Mouse (Mus musculus) embryonic facial prominence, embryonic 15.5 days (tissue): ENCODE data around the gene Pou3f3. TPM values are rescaled to one million over a fixed set of nuclear protein-coding genes. Genes with fewer than 3 reads are reported as not detected.
A peak's percentile ranks its signal among the peaks of the same experiment; 100 is the strongest.

Source experiments
- ATAC-seq: fragments of 200-750 bp; cut with Nextera tagmentation; 2 replicates; pipeline ENCODE4 v1.8.0; 2017; ENCODE audit warnings: low read depth, moderate TSS enrichment; ENCODE audit not compliant: insufficient number of reproducible peaks, low FRiP score, low TSS enrichment
- H3K27ac ChIP-seq: fragments of 300-500 bp; sonication (generic); replicated peaks from 2 replicates; pipeline ENCODE4 v1.5.1; 2015; ENCODE audit warnings: mild to moderate bottlenecking, inconsistent platforms
- H3K27me3 ChIP-seq: fragments of 300-500 bp; sonication (generic); 2 replicates; pipeline ENCODE4 v1.6.1; 2015; ENCODE audit warnings: inconsistent platforms
- H3K36me3 ChIP-seq: fragments of 300-500 bp; sonication (generic); 2 replicates; pipeline ENCODE4 v1.6.1; 2015; ENCODE audit warnings: mild to moderate bottlenecking, inconsistent platforms
- H3K4me1 ChIP-seq: fragments of 300-500 bp; sonication (generic); 2 replicates; pipeline ENCODE4 v1.6.1; 2015; ENCODE audit warnings: inconsistent platforms
- H3K4me2 ChIP-seq: fragments of 300-500 bp; sonication (generic); replicated peaks from 2 replicates; pipeline ENCODE4 v1.6.1; 2015; ENCODE audit warnings: mild to moderate bottlenecking, inconsistent platforms
- H3K4me3 ChIP-seq: fragments of 300-500 bp; sonication (generic); replicated peaks from 2 replicates; pipeline ENCODE4 v1.5.1; 2015; ENCODE audit warnings: mild to moderate bottlenecking, inconsistent platforms
- H3K9ac ChIP-seq: fragments of 300-500 bp; sonication (generic); 2 replicates; pipeline ENCODE4 v1.6.1; 2015; ENCODE audit warnings: inconsistent platforms
- H3K9me3 ChIP-seq: fragments of 300-500 bp; sonication (generic); replicated peaks from 2 replicates; pipeline ENCODE4 v1.6.1; 2016; ENCODE audit warnings: inconsistent platforms
- WGBS: fragments of 180-500 bp; shearing (Covaris S2); methylation state at CpG from one replicate; pipeline ENCODE4 v1.1.7; 2015; 5-methylcytosine and 5-hydroxymethylcytosine counted together
- polyA plus RNA-seq: library from polyadenylated mRNA; unstranded; fragments of >200 nt; fragmentation: Nextera tagmentation; extraction: Ambion mirVana; gene quantifications from 2 replicates; pipeline ENCODE4 v1.2.1, GENCODE M21; 2015

Pou3f3 gene
- 3.9 and 4.4 TPM in 2 replicates for polyA plus RNA-seq

- peak; percentile 90 for ATAC-seq
- H3K36me3 ChIP-seq, result no peaks in the 10 kb centered on the region
- peak within 1 kb of the TSS; percentile 87 for H3K27ac ChIP-seq
- peaks cover 73% of the 10 kb centered on the region for H3K27me3 ChIP-seq
- peak within 1 kb of the TSS; percentile 68 for H3K4me2 ChIP-seq
- peak within 1 kb of the TSS; percentile 48; the same call in 1 of the 2 replicates for H3K9ac ChIP-seq
- H3K9me3 ChIP-seq, result no peaks in the 10 kb centered on the region
- WGBS, result under 1% methylated on average over 21 of the region's 21 CpGs
- peak within 1 kb of the TSS; percentile 52 for H3K4me3 ChIP-seq
- peaks cover 44% of the 10 kb centered on the region for H3K4me1 ChIP-seq
These were observed at the start of gene Pou3f3 for GRCm38 (mm10) chr1:42695578-42695915. Gene Pou3f3, plus strand, starts transcription at chr1:42695768.

DNA sequence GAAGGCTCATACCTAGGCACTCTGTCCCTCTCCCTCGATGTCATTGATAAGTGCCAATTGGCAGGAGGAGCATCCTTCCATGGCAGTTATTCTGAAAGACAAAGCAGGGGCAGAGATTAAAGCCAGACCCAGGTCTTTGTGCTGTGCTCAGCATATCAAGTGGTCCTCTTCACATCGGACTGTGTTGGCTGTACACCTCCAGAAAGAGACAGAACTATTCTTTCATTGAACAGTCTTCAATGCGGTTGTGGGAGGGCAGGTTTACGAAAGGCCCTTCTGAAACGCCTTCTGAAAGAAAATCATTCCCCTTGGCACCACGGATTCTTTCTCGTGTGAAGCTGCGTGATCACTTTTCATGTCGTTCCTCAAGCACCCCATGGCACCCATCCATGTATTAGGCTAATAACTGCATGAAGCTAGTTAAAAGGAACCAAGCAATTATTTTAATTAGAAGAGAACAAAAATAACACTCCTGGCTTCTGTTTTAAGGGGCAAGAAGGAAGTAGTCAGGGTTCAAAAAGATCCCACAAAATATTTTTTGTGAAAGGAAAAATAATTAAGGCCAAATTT, 47.1 kb upstream of the Pou3f3 start:
- 84% methylated on average over 9 of the region's 9 CpGs for WGBS
- H3K4me3 ChIP-seq, result no peak overlapping the region
- H3K4me2 ChIP-seq, result no peak overlapping the region
- no peaks in the 10 kb centered on the region for H3K9me3 ChIP-seq
- H3K36me3 ChIP-seq, result no peaks in the 10 kb centered on the region
- H3K27me3 ChIP-seq, result no peaks in the 10 kb centered on the region
- no peak overlapping the region for H3K27ac ChIP-seq
- H3K9ac ChIP-seq, result no peak overlapping the region
- no peaks in the 10 kb centered on the region for H3K4me1 ChIP-seq
- no peak for ATAC-seq

GRCm38 (mm10) chr1:42651461-42651860, 44.1 kb upstream of the Pou3f3 start:
- Histone ChIP-seq H3K27ac (no peak overlapping the region), H3K4me3 (no peak overlapping the region), H3K36me3 (no peaks in the 10 kb centered on the region), H3K4me1 (no peaks in the 10 kb centered on the region), H3K27me3 (no peaks in the 10 kb centered on the region), H3K9me3 (no peaks in the 10 kb centered on the region), H3K4me2 (no peak overlapping the region), H3K9ac (no peak overlapping the region)
- 83% methylated on average over 15 of the region's 15 CpGs for WGBS
- ATAC-seq, result no peak

DNA sequence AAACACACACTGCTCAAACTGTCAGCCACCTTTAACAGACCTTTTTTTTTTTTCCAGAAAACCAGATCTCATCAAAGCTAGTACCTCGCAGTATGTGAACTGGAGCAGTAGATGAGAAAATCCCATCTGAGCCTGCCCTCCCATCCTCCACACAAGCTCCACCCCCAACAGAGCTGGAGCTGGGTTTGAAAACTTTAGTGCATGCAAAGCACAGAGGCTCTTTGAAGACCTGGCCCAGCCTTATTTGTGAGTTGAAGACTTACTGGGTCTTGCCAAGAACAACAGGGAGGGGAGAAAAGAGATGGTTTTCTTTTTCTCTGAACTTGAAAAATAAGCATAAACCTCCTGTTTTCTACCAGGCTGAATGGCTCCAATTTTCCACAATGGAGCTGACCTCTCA, 28.0 kb upstream of the Pou3f3 start:
- WGBS, result 58% methylated on average over 1 of the region's 1 CpGs
- no peaks in the 10 kb centered on the region for H3K27me3 ChIP-seq
- H3K36me3 ChIP-seq, result no peaks in the 10 kb centered on the region
- H3K9ac ChIP-seq, result no peak overlapping the region
- H3K4me3 ChIP-seq, result no peak overlapping the region
- ATAC-seq, result no peak
- H3K27ac ChIP-seq, result no peak overlapping the region
- H3K9me3 ChIP-seq, result no peaks in the 10 kb centered on the region
- 0 out of 2 replicates have a peak, but pooled peaks cover under 1% of the 10 kb centered on the region for H3K4me1 ChIP-seq
- H3K4me2 ChIP-seq, result no peak overlapping the region

GRCm38 (mm10) chr1:42680673-42681072, 14.9 kb upstream of the Pou3f3 start:
- H3K9me3 ChIP-seq, result no peaks in the 10 kb centered on the region
- ATAC-seq, result no peak
- H3K4me1 ChIP-seq, result peaks cover 16% of the 10 kb centered on the region
- H3K4me2 ChIP-seq, result no peak overlapping the region
- no peaks in the 10 kb centered on the region for H3K36me3 ChIP-seq
- no peak overlapping the region for H3K4me3 ChIP-seq
- 71% methylated on average over 3 of the region's 3 CpGs for WGBS
- H3K27ac ChIP-seq, result no peak overlapping the region
- no peak overlapping the region for H3K9ac ChIP-seq
- peaks cover 27% of the 10 kb centered on the region for H3K27me3 ChIP-seq

GRCm38 (mm10) chr1:42681762-42682161, 13.8 kb upstream of the Pou3f3 start:
- WGBS, result 72% methylated on average over 5 of the region's 5 CpGs
- Histone ChIP-seq H3K4me2 (no peak overlapping the region), H3K9me3 (no peaks in the 10 kb centered on the region), H3K27me3 (peaks cover 38% of the 10 kb centered on the region), H3K36me3 (no peaks in the 10 kb centered on the region), H3K4me1 (peaks cover 23% of the 10 kb centered on the region), H3K27ac (no peak overlapping the region), H3K4me3 (no peak overlapping the region), H3K9ac (no peak overlapping the region)
- no peak for ATAC-seq

GRCm38 (mm10) chr1:42683861-42684260, 11.7 kb upstream of the Pou3f3 start:
- Histone ChIP-seq H3K27ac (no peak overlapping the region), H3K4me3 (peak overlapping the region; percentile 47), H3K36me3 (no peaks in the 10 kb centered on the region), H3K9me3 (no peaks in the 10 kb centered on the region), H3K27me3 (peaks cover 58% of the 10 kb centered on the region), H3K9ac (no peak overlapping the region), H3K4me2 (peak overlapping the region; percentile 83), H3K4me1 (peaks cover 29% of the 10 kb centered on the region)
- no peak for ATAC-seq
- WGBS, result 6% methylated on average over 6 of the region's 6 CpGs

- 1% methylated on average over 27 of the region's 27 CpGs for WGBS
- H3K4me2 ChIP-seq, result peak overlapping the region; percentile 83
- H3K36me3 ChIP-seq, result no peaks in the 10 kb centered on the region
- peak; percentile 59 for ATAC-seq
- no peaks in the 10 kb centered on the region for H3K9me3 ChIP-seq
- H3K27ac ChIP-seq, result peak overlapping the region; percentile 51; the same call in 1 of the 2 replicates
- H3K4me1 ChIP-seq, result peaks cover 29% of the 10 kb centered on the region
- H3K27me3 ChIP-seq, result peaks cover 63% of the 10 kb centered on the region
- H3K4me3 ChIP-seq, result peak overlapping the region; percentile 47
- peak overlapping the region; percentile 33 for H3K9ac ChIP-seq
These were observed 11.2 kb upstream of the Pou3f3 start for GRCm38 (mm10) chr1:42684345-42684744.

DNA sequence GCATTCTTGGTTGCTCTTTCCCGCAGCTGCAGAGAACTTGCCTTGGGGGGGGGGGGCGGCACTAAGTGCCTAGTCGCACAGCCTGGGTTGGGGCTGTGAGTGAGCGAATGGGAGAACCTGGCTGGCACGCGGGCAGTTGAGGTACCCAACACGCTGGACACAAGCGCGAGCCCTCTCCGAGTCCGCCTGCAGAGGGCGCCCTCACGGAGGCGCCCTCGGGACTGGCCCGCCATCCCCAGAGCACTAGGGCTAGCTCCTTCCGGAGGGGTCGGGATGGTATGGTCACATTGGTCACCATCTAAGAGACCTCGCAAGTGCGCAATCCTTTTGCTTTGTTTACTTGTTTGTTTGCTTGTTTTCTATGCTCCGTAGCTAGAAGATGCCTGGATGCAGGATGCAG, 10.8 kb upstream of the Pou3f3 start:
- ATAC-seq, result peak; percentile 59; the same call in 1 of the 2 replicates
- Histone ChIP-seq H3K4me1 (peaks cover 29% of the 10 kb centered on the region), H3K36me3 (no peaks in the 10 kb centered on the region), H3K9me3 (no peaks in the 10 kb centered on the region), H3K4me3 (peak overlapping the region; percentile 47), H3K4me2 (peak overlapping the region; percentile 83), H3K9ac (peak overlapping the region; percentile 33), H3K27ac (0 out of 2 replicates have a peak overlapping the region, but pooled peaks have one; percentile 51), H3K27me3 (peaks cover 67% of the 10 kb centered on the region)
- WGBS, result 1% methylated on average over 21 of the region's 21 CpGs

- H3K9ac ChIP-seq, result no peak overlapping the region
- H3K4me3 ChIP-seq, result peak overlapping the region; percentile 47
- 3% methylated on average over 11 of the region's 11 CpGs for WGBS
- peaks cover 74% of the 10 kb centered on the region for H3K27me3 ChIP-seq
- no peak for ATAC-seq
- H3K4me1 ChIP-seq, result peaks cover 29% of the 10 kb centered on the region
- H3K4me2 ChIP-seq, result peak overlapping the region; percentile 83
- H3K36me3 ChIP-seq, result no peaks in the 10 kb centered on the region
- no peaks in the 10 kb centered on the region for H3K9me3 ChIP-seq
- H3K27ac ChIP-seq, result 0 out of 2 replicates have a peak overlapping the region, but pooled peaks have one; percentile 24
These were observed 10.1 kb upstream of the Pou3f3 start for GRCm38 (mm10) chr1:42685321-42685960.

GRCm38 (mm10) chr1:42686194-42687131, 9.1 kb upstream of the Pou3f3 start:
- Histone ChIP-seq H3K9ac (peak overlapping the region; percentile 23; the same call in 1 of the 2 replicates), H3K9me3 (no peaks in the 10 kb centered on the region), H3K27me3 (peaks cover 80% of the 10 kb centered on the region), H3K4me2 (peak overlapping the region; percentile 83), H3K27ac (peak overlapping the region; percentile 65; the same call in 1 of the 2 replicates), H3K36me3 (no peaks in the 10 kb centered on the region), H3K4me1 (peaks cover 29% of the 10 kb centered on the region), H3K4me3 (peak overlapping the region; percentile 47)
- ATAC-seq, result peak; percentile 41; the same call in 1 of the 2 replicates
- under 1% methylated on average over 53 of the region's 53 CpGs for WGBS
